Mouse (Mus musculus) thymus, adult 2 months (tissue): ENCODE measurements around the gene Cd96.

Experiments used
- CTCF ChIP-seq: fragments of 200-500 bp; IDR thresholded peaks from 2 replicates; pipeline ENCODE4 v1.5.1; 2012; ENCODE audit warnings: mild to moderate bottlenecking, control low read depth, low read length, moderate library complexity, borderline replicate concordance; ENCODE audit not compliant: control insufficient read depth, poor library complexity, insufficient read depth; ENCODE audit errors: extremely low read depth
- POLR2A ChIP-seq: fragments of 200-500 bp; IDR thresholded peaks from 2 replicates; pipeline ENCODE4 v1.6.1; 2012; ENCODE audit warnings: mild to moderate bottlenecking, low read length, control low read depth, moderate library complexity; ENCODE audit not compliant: control insufficient read depth, poor library complexity, insufficient read depth; ENCODE audit errors: extremely low read depth

DNA sequence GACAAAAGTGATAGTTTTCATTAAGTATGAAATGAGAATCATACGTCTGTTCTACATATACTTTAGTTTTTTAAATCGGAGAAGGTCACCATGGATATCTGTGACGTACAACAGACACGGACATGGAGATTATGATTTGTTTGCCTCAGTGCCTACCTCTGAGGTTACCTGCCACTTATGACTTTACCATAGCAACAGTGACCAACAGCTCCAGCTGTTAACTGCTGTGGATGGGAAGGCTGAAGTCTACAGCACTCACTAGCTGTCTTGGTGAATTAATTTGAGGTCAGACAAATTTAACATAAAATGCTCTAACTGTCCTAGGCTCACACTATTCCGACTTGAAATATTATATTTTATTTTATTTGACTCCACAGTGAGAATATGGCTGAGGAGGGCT, 56.8 kb downstream of the Cd96 start:
- TF ChIP-seq POLR2A (no peak), CTCF (no peak)
